Mouse (Mus musculus): ENCODE results near the gene Fancm. TPM values are rescaled to one million over a fixed set of nuclear protein-coding genes. Genes with fewer than 3 reads are reported as not detected.
"Not testable (repeated sequence)": the region's sequence is repeated elsewhere in the genome, so short reads cannot be mapped to it uniquely, and the experiment has no call there.

Fancm gene
- total and polyA plus RNA-seq, 2 experiments: 0.70 to 3.8 TPM

- DNase-seq (ENCODE audit: extremely low read depth, low read depth, low spot score): no peak
- TF ChIP-seq CTCF (IDR thresholded peaks at IDR 0.05; ENCODE audit: low read depth, low read length): no peak
- no peak for TF ChIP-seq POLR2A (IDR thresholded peaks at IDR 0.05; ENCODE audit: extremely low read depth, insufficient read depth, low read length)
- no peaks in the 10 kb centered on the region for H3K79me2 ChIP-seq (ENCODE audit: control insufficient read depth, insufficient read depth, low read length)
- H3K9ac ChIP-seq (ENCODE audit: low read depth, low read length): no peak overlapping the region
- WGBS: 99% methylated on average over 5 of the region's 5 CpGs
- no peaks in the 10 kb centered on the region for H3K27me3 ChIP-seq (ENCODE audit: control insufficient read depth, insufficient read depth, low read length)
- H3K27ac ChIP-seq (replicated peaks; ENCODE audit: insufficient read depth, low read depth, low read length): no peak overlapping the region
- no peak overlapping the region for H3K4me3 ChIP-seq (ENCODE audit: insufficient read depth, low read depth, low read length)
- H3K4me1 ChIP-seq (ENCODE audit: control insufficient read depth, insufficient read depth, low read length): no peaks in the 10 kb centered on the region
- peaks cover 26% of the 10 kb centered on the region for H3K36me3 ChIP-seq (ENCODE audit: control insufficient read depth, insufficient read depth, low read length)
Observed at GRCm38 (mm10) chr12:65119451-65119850, 44.0 kb downstream of the Fancm start.

GRCm38 (mm10) chr12:65136121-65136520 is 60.7 kb downstream of the Fancm start:
- H3K27ac ChIP-seq (replicated peaks; ENCODE audit: insufficient read depth, low read depth, low read length); H3K36me3 ChIP-seq (ENCODE audit: control insufficient read depth, insufficient read depth, low read length): not testable (repeated sequence)
- 96% methylated on average over 4 of the region's 4 CpGs for WGBS

GRCm38 (mm10) chr12:65172021-65172951 is 96.9 kb downstream of the Fancm start, which contains the start of gene Mis18bp1:
Mis18bp1 (minus strand) TSS chr12:65172604.
- Histone ChIP-seq H3K79me2 (ENCODE audit: control insufficient read depth, insufficient read depth, low read length) (peaks cover 3% of the 10 kb centered on the region; the same call in 1 of the 2 replicates), H3K27ac (replicated peaks; ENCODE audit: insufficient read depth, low read depth, low read length) (peak within 1 kb of the TSS; percentile 98), H3K27me3 (ENCODE audit: control insufficient read depth, insufficient read depth, low read length) (no peaks in the 10 kb centered on the region), H3K36me3 (ENCODE audit: control insufficient read depth, insufficient read depth, low read length) (no peaks in the 10 kb centered on the region), H3K4me3 (ENCODE audit: insufficient read depth, low read depth, low read length) (peak within 1 kb of the TSS; percentile 95), H3K9ac (ENCODE audit: low read depth, low read length) (peak within 1 kb of the TSS; percentile 89), H3K4me1 (ENCODE audit: control insufficient read depth, insufficient read depth, low read length) (peaks cover 2% of the 10 kb centered on the region; the same call in 1 of the 2 replicates)
- TF ChIP-seq POLR2A (IDR thresholded peaks at IDR 0.05; ENCODE audit: extremely low read depth, insufficient read depth, low read length): no peak
- TF ChIP-seq CTCF (IDR thresholded peaks at IDR 0.05; ENCODE audit: low read depth, low read length): no peak
- peak; percentile 82 for DNase-seq (ENCODE audit: extremely low read depth, low read depth, low spot score)
- WGBS: under 1% methylated on average over 70 of the region's 70 CpGs

More at GRCm38 (mm10) chr12:65136121-65136520, 60.7 kb downstream of the Fancm start:
- not testable (repeated sequence) for H3K27me3 ChIP-seq (ENCODE audit: control insufficient read depth, insufficient read depth, low read length); H3K4me1 ChIP-seq (ENCODE audit: control insufficient read depth, insufficient read depth, low read length); DNase-seq (ENCODE audit: extremely low read depth, low read depth, low spot score); H3K9ac ChIP-seq (ENCODE audit: low read depth, low read length); H3K4me3 ChIP-seq (ENCODE audit: insufficient read depth, low read depth, low read length); H3K79me2 ChIP-seq (ENCODE audit: control insufficient read depth, insufficient read depth, low read length)

DNA sequence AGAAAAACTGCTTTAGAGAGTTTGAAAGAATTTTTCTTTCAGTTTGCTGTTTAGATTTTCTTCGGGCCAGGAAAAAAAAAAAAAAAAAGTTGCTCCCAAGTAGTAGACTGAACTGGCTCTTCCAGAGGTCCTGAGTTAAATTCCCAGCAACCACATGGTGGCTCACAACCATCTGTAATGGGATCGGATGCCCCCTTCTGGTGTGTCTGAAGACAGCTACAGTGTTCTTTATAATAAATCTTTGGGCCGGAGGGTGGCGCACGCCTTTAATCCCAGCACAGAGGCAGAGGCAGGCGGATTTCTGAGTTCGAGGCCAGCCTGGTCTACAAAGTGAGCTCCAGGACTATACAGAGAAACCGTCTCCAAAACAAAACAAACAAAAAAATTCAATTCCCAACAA is 97.6 kb downstream of the Fancm start:
- H3K4me3 ChIP-seq (ENCODE audit: insufficient read depth, low read depth, low read length): peak overlapping the region; percentile 95
- WGBS: 18% methylated on average over 8 of the region's 8 CpGs

GRCm38 (mm10) chr12:65173736-65174135 is 98.3 kb downstream of the Fancm start:
- H3K4me1 ChIP-seq (ENCODE audit: control insufficient read depth, insufficient read depth, low read length): peaks cover 2% of the 10 kb centered on the region; the same call in 1 of the 2 replicates
- peaks cover 3% of the 10 kb centered on the region; the same call in 1 of the 2 replicates for H3K79me2 ChIP-seq (ENCODE audit: control insufficient read depth, insufficient read depth, low read length)
- no peak overlapping the region for H3K4me3 ChIP-seq (ENCODE audit: insufficient read depth, low read depth, low read length)
- TF ChIP-seq POLR2A (IDR thresholded peaks at IDR 0.05; ENCODE audit: extremely low read depth, insufficient read depth, low read length) (no peak), CTCF (IDR thresholded peaks at IDR 0.05; ENCODE audit: low read depth, low read length) (no peak)
- no peaks in the 10 kb centered on the region for H3K27me3 ChIP-seq (ENCODE audit: control insufficient read depth, insufficient read depth, low read length)
- DNase-seq (ENCODE audit: extremely low read depth, low read depth, low spot score): no peak
- no peak overlapping the region for H3K27ac ChIP-seq (replicated peaks; ENCODE audit: insufficient read depth, low read depth, low read length)
- WGBS: 83% methylated on average over 5 of the region's 5 CpGs
- H3K9ac ChIP-seq (ENCODE audit: low read depth, low read length): no peak overlapping the region
- no peaks in the 10 kb centered on the region for H3K36me3 ChIP-seq (ENCODE audit: control insufficient read depth, insufficient read depth, low read length)

More for the DNA sequence above, 97.6 kb downstream of the Fancm start:
- H3K79me2 ChIP-seq (ENCODE audit: control insufficient read depth, insufficient read depth, low read length); DNase-seq (ENCODE audit: extremely low read depth, low read depth, low spot score); H3K27me3 ChIP-seq (ENCODE audit: control insufficient read depth, insufficient read depth, low read length); H3K36me3 ChIP-seq (ENCODE audit: control insufficient read depth, insufficient read depth, low read length); H3K9ac ChIP-seq (ENCODE audit: low read depth, low read length); H3K4me1 ChIP-seq (ENCODE audit: control insufficient read depth, insufficient read depth, low read length): not testable (repeated sequence)
- peak; percentile 38; the same call in 1 of the 2 replicates for TF ChIP-seq CTCF (IDR thresholded peaks at IDR 0.05; ENCODE audit: low read depth, low read length)
- H3K27ac ChIP-seq (replicated peaks; ENCODE audit: insufficient read depth, low read depth, low read length): peak overlapping the region; percentile 98

Other genes with a start within 250 kb of the Fancm start
- gene Gm527, start 157.7 kb upstream of the Fancm start, total RNA-seq (2014; rRNA removed): 1.3 and 1.7 TPM in 2 replicates
- 0.27 and 0.34 TPM in 2 replicates for gene Gm527, start 157.7 kb upstream of the Fancm start, polyA plus RNA-seq (2012; rRNA removed)
- gene Klhl28, start 110.1 kb upstream of the Fancm start, total RNA-seq (2014; rRNA removed): 5.8 and 6.2 TPM in 2 replicates
- gene Klhl28, start 110.1 kb upstream of the Fancm start, polyA plus RNA-seq (2012; rRNA removed): 0.81 and 1.6 TPM in 2 replicates
- 14.4 and 14.6 TPM in 2 replicates for gene Togaram1, start 109.8 kb upstream of the Fancm start, total RNA-seq (2014; rRNA removed)
- 2.0 and 2.2 TPM in 2 replicates for gene Togaram1, start 109.8 kb upstream of the Fancm start, polyA plus RNA-seq (2012; rRNA removed)
- gene Prpf39, start 39.3 kb upstream of the Fancm start, total RNA-seq (2014; rRNA removed): 26.5 and 26.7 TPM in 2 replicates
- 2.5 and 3.8 TPM in 2 replicates for gene Prpf39, start 39.3 kb upstream of the Fancm start, polyA plus RNA-seq (2012; rRNA removed)
- 30.6 and 41.1 TPM in 2 replicates for gene Fkbp3, start 1.6 kb upstream of the Fancm start, total RNA-seq (2014; rRNA removed)
- gene Fkbp3, start 1.6 kb upstream of the Fancm start, polyA plus RNA-seq (2012; rRNA removed): 20.6 and 25.2 TPM in 2 replicates
- 0.47 and 0.74 TPM in 2 replicates for gene Mis18bp1, start 97.0 kb downstream of the Fancm start, total RNA-seq (2014; rRNA removed)
- gene Mis18bp1, start 97.0 kb downstream of the Fancm start, polyA plus RNA-seq (2012; rRNA removed): 0.04 TPM in 1 of 2 replicates, not detected in the other
- gene Wdr20rt, start 149.9 kb downstream of the Fancm start, total RNA-seq (2014; rRNA removed): not detected in 2 replicates
- gene Wdr20rt, start 149.9 kb downstream of the Fancm start, polyA plus RNA-seq (2012; rRNA removed): not detected in 2 replicates

Data from liver, adult 2 months (tissue).